Mouse (Mus musculus) naive thymus-derived CD4-positive, alpha-beta T cell, adult 5 months (primary cell): Measurements from ENCODE around the gene Mrpl39. TPM values are rescaled to one million over a fixed set of nuclear protein-coding genes. Genes with fewer than 3 reads are reported as not detected.

Experiments
- polyA plus RNA-seq: library from polyadenylated mRNA; unstranded; fragments of 100-300 nt; shearing (Covaris generic); gene quantifications from one replicate; pipeline ENCODE4 v1.2.1, GENCODE M21; 2017

Mrpl39 gene
- 17.8 TPM for polyA plus RNA-seq

DNA sequence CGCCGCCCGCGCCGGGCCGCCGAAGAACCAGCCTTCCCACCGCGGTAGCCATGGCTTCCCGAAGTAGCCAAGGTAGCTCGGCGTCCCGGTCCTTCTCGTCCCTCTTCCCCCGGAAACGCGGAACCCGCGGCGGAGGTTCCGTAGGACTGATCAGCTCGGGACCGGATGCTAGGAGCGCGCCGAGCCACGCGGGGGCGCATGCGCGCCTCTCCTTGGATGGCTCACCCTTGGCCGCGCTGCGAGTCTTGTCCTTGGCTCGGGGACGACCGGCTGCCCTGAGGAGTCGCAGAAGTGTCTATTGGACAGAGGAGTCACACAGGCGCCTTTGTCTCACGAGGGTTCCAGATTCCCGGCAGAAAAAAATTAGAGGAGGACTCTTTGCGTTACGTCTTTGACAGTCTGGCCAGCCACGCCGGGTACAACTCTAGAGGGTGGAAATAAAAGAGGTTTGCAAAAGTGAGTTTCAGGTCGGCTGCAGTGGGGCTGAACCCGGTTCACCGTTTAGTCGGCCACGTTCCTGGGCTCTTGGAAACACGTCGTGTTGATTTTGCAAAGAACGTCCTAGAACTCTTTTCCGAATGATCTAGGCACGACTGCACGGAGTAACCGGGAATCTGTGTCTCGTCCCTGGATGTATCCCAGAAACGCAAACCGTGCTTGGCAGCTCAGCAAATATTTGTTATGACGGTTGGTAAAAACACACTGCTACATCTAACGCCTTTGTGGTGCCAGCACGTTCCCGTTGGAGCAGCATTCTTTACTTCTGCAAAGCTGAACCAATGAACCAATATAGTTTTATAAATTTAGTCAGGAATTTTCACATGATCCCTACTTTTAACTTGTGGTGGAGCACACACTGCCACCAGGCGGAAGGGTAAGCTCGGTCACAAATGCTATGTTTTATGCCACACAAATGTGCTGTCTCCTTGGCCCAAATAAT, at the start of gene Mrpl39:
Gene Mrpl39 (minus strand): TSS at position 577 of the 940 bp plus-strand sequence.

DNA sequence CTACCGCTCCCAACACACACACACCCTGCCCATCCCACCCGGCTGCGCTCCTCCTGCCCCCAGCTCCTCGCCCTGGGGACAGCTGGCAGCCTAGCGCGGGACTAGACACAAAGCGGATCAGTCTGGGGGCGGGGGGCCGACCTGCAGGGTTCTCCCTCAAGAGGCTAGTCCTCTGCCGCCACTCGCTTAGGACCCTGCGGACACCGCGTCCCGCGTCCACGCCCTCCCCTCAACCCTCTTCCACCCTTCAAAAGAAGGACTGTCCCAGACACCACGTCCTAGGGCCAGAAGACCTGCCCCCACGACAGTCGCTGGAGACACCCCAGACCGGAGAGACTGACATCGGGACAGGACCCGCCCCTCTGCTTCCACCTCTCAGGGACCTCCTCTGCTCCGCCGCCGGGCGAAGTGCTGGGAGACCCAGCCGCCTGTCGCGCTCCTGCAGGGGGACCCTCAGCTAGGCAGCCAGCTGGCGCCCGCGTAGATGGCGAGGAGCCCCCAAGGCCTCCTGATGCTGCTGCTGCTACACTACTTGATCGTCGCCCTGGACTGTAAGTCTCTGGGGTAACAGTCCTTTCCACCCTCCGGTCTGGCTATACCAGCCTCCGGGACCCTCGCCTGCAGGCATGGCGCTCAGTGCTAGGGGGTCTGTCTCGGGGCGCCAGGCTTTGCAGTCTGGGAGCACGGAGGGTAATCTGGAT, 38.6 kb upstream of the Mrpl39 start, which contains the start of gene Jam2:
Gene Jam2 (plus strand): TSS at position 121 of the 701 bp plus-strand sequence.

Other genes with a start within 250 kb of the Mrpl39 start
- not detected for gene A730009L09Rik, start 220.6 kb downstream of the Mrpl39 start, polyA plus RNA-seq
- not detected for gene Jam2, start 38.4 kb upstream of the Mrpl39 start, polyA plus RNA-seq
- gene Gabpa, start 99.2 kb upstream of the Mrpl39 start, polyA plus RNA-seq: 43.2 TPM
- gene Atp5j, start 99.9 kb upstream of the Mrpl39 start, polyA plus RNA-seq: 289 TPM